Mouse (Mus musculus) neutrophil, adult 5-6 weeks (primary cell): ENCODE data around the gene Ctcf. TPM values are rescaled to one million over a fixed set of nuclear protein-coding genes. Genes with fewer than 3 reads are reported as not detected.
"Not testable (repeated sequence)": the region's sequence is repeated elsewhere in the genome, so short reads cannot be mapped to it uniquely, and the experiment has no call there.

Experiments
- ATAC-seq: fragments of 151-379, 151-347 bp; 2 replicates; pipeline ENCODE4 v1.8.0; 2017; ENCODE audit warnings: mild to moderate bottlenecking, moderate TSS enrichment; ENCODE audit not compliant: insufficient number of reproducible peaks, poor library complexity, low FRiP score, severe bottlenecking; ENCODE audit errors: extremely low read depth
- total RNA-seq: library from RNA; stranded (forward); fragments of 200-1000 nt; gene quantifications from 2 replicates; pipeline ENCODE4 v1.2.3, GENCODE M21; 2017

Ctcf gene
- total RNA-seq = 140 and 147 TPM in 2 replicates

DNA sequence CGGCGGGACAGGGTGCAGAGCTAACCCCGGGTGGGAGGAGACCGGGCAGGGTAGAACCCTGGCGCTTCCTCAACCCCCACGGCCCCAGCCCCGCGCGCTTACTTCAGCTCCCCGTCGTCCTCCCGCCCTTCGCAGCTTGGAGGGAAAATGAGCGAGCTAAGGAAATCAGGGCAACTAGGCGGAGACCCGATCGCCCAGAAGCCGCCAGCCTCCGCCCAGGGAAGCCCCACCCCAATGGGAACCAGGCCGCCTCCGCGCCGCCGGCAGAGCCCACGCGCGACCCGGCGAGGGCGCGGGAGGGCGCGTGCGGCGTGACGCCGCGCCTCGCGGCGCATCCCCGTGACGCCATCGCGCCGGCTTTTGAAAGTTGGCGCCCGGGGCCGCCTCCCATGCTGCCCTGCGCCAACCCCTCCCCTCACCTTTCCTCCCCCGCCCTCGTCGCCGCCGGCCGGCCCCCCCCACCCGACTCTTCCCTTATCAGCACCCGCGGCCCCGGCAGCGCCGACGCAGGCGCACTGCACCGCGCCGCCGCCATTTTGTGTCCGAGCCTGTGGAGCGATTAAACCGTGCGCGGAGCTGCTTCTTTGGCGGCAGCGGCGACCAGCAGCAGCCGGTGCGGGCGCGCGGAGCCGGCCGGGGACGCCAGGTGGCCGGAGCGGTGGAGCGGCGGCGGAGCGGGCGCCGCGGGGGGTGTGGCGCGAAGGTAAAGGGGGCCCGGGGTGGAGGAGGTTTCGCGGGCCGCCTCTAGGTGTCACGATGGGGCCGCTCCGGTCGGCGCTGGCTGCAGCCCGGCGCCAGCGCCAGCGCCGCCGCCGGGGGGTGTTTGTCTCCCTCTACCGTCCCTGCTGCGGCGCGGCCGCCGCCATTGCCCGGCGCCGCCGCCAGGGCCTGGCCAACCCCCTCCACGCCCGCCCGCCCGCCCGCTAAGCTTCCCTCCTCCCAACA lies at the start of gene Ctcf:
TSS of gene Ctcf (plus strand) at position 551 of the 945 bp plus-strand sequence.
- ATAC-seq = peak; percentile 68

- no peak for ATAC-seq
Measured at GRCm38 (mm10) chr8:105592431-105592830, 43.9 kb upstream of the Ctcf start.

GRCm38 (mm10) chr8:105593859-105594258 lies 42.5 kb upstream of the Ctcf start:
- ATAC-seq = no peak

DNA sequence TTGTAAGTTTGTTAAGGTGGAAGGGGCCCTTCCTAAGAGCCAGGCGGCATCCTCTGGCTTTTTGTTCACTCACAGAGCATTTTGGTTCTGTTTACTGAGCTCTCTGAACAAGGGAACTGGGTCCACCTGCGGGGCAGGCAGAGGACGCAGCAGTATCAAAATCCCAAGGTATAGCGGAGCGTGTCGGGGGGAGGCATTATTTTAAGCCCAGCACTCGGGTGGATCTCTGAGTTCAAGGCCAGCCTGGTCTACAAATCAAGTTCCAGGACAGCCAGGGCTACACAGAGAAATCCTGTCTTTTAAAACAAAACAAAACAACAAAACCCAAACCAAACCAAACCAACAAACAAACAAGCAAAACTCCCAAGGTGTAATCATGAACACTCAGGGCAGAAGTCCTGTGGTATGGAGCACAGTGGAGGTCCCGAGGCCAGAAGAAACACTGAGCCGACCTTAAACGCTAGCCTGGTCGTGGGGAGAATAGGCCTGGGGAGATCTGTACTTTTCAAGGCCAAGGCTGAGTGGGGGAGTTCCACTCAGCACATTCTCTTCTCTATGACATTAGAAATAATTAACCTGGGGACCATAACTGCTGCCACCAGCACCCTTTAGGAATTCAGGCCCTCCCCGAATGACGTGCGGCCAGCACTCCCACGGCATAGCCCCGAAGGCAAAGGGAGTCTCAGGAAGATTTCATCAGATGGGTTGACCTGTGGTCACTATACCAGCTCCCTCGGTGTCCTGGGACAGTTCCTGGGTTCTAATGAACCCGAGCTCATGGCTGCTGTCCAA lies 41.7 kb upstream of the Ctcf start:
- no peak for ATAC-seq

DNA sequence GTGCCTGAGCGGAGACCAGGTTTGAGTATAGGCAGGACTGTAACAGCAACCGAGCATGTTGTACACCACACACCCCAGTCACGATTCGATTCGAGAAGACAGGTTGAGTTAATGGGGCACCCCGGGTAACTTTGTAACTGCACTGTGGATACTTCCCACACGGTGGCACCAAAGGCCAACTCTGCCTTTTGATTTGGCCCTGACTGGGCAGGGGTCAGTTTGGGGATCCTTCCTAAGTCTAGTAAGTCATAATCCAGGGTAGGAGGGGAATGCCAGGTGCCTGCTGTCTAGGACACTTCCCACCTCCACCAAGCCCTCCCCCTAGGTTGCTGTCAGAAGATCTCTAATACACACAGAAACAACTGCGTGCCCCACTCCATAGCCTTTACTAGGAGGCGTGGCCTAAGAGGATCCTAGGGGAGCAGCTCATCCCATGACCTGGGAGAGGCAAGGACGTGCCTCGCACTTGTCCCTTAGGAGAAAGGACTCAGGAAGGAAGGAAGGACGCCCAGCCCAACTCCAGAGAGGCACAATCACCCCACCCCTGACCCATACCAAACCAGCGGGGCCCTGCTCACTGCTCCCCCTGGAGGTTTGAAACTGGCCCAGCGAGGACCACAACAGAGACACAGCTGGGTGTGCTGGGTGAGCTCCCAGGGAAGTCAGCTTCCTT lies 39.9 kb upstream of the Ctcf start:
- peak; percentile 79 for ATAC-seq

DNA sequence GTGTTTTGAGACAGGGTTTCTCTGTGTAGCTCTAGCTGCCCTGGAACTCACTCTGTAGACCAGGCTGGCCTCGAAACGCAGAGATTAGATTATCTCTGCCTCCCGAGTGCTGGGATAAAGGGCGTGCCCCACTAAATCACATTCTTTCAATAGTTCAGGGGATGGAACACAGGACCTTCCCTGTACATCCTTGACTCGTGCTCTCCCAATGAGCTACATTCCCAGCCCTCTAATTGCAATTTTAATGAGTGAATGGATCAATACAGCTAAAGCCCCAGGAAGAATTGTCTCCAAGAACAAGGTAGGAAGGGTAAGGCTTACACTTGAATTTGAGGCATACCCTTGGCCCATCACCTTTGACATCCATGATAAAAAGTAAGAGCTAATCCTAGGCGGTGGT lies 37.6 kb upstream of the Ctcf start:
- no peak for ATAC-seq

DNA sequence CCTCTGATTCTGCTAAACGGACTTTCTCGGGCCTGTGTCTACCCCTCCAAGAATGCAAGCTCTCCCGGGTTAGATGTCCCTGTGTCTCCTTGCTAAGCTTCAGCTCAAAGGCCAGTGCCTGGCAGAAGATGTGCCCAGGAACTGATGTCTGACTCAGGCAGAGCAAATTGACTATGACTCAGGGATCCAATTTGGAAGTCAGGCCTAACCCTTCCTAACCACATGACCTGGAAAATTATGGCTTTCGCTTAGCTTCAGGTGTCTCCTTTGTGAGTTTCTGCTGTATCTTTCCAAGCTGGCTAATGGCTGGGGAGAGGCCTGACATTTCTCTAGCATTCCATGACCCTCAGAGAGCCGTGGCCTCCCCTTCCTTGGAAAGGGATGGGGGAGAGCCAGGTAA lies 35.1 kb upstream of the Ctcf start:
- ATAC-seq = no peak

GRCm38 (mm10) chr8:105602540-105602939 lies 33.8 kb upstream of the Ctcf start:
- not testable (repeated sequence) for ATAC-seq

DNA sequence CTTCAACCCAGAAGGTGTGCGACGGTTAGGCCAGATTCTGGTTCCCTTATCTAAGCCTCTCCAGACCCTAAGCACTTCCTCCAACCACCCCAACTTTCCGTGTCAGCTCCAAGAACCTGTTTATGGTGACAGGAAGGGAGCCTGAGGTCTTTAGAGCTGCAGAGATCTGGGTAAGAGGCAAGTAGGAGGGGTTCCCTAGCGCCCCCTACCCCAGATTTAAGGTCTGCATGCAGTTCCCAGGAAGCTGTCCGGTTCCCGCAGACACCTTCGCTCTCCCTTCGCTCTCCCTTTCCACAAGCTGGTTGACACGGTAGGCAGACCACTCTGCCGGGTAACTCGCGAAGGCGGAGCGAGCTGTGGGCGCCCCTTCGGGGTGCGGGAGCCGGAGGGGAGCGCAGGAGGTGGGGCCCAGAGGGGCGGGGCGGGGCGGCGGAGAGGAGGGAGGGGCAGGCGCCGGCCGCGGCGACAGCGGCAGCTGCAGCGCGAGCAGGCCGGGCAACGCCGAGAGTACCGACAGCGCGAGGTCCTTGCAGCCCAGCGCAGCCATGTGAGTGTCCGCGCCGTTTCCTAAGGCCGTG lies 31.5 kb upstream of the Ctcf start, which contains the start of gene Ripor1:
TSS of gene Ripor1 (plus strand) at position 452 of the 578 bp plus-strand sequence.
- peak; percentile 40 for ATAC-seq

- no peak for ATAC-seq
Measured at GRCm38 (mm10) chr8:105605491-105606188, 30.7 kb upstream of the Ctcf start.

DNA sequence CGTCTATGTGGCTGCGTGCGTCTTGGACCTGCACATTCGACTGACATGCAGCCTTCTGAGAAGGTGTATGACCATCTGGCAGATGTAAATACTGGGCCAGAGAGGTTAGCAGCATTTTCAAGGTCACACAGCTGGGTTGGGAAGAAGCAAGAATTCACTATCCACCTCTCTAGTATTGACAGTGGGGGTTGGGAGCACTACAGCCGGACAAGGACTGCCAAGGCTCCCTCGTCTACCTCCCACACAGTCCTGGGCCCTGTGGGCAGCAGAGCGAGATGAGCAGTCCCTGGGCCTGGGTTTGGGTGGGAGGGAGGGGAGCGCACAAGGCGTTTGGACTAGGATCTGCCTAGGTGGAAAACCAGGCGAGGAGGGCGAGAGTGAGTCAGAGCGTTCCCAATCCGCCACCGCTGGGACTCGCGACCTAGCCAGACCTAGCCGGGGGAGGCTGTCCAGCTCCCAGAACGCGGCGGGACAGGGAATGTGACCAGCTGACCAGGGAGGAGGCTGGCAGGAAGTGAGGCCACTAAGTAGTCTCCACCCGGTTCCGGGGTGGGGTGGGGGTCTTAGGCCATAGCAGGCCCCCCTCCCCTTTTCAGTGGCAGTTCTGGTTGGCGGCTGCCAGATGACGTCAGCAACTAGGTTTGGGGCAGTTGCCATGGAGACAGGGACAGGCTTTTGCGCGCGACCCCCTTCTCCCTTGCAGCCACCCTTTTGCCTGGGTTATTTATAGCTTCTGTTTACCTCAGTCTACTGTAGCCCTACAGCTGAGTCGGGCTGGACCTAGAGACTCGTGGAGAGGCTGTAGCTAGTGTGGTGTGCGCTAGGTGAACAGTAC lies 30.0 kb upstream of the Ctcf start:
- ATAC-seq = peak; percentile 39; the same call in 1 of the 2 replicates

- ATAC-seq = no peak
Measured at GRCm38 (mm10) chr8:105607062-105607461, 29.3 kb upstream of the Ctcf start.

GRCm38 (mm10) chr8:105607684-105608083 lies 28.7 kb upstream of the Ctcf start:
- no peak; the same call in 1 of the 2 replicates for ATAC-seq

GRCm38 (mm10) chr8:105609355-105609754 lies 27.0 kb upstream of the Ctcf start:
- ATAC-seq = no peak

DNA sequence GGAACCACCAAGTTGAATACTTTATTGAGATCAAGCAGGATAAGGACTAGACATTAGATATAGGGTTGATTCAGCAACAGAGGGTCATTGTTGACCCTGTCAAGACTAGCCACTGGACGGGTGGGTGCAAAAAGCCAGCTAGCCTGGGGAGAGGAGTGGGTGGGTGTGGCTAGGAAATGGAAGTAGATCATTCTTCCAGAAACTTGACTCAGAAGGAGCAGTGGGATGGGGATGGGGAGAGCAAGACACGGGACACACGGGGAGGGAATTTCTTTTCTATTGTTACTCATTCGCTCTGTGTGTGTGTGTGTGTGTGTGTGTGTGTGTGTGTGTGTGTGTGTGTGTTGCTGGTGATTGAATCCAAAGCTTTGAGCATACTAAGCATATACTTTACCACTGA lies 26.6 kb upstream of the Ctcf start:
- ATAC-seq = no peak

DNA sequence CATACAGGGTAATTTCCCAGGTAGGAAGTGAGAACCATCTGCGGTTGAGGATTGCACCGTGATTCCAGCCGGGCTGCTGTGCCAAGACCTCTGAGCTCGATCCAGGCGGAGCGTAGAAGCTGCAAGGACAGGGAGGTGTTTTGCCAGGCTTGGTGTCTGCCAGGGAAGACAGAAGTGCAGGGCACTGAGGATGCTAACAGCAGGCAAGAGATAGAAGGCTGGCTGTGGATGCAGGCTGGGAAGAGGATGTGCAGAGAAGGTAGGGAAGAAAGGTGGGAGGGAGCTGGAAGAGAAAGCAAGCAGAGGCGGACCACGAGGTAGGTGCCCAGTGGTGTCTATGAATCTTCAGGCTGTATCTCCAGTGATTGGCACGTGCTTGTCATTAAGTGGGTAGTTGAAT lies 24.5 kb upstream of the Ctcf start:
- no peak for ATAC-seq

- no peak for ATAC-seq
Measured at GRCm38 (mm10) chr8:105613037-105613436, 23.3 kb upstream of the Ctcf start.
